ENCODE assay signal across 9 mouse cellular contexts in the genomic region with DNA sequence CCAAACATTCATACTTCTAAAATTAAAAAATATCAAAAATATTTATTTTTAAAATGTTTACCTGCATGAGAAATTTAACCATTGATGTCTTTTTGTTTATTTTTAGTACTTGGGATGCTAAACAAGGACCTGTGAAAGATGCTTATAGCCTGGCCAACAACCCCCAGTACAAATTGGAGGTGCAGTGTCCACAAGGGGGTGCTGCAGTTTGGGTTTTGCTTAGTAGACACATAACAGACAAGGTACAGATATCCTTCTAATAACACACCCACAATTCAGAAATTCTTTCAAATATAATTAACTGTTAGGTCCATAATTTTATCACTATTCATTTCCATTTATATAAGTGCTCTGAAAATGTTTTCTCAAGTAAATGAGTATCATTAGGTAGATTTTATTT. TPM values are rescaled to one million over a fixed set of nuclear protein-coding genes. Genes with fewer than 3 reads are reported as not detected.
DNase-seq lines count a peak whose midpoint lies in the region; ATAC-seq and TF ChIP-seq lines count a peak whose summit lies in the region.
"Had no signal": no experiment of that assay in that cellular context is flagged by ENCODE, and none has a peak within 500 bp of the region (broad histone marks: within the 10 kb centered on the region; RNA-seq: fewer than 3 reads in every experiment).

No protein-coding gene starts in this region.

- no peaks in the 10 kb centered on the region for H3K27me3 ChIP-seq in intestine, postnatal 0 days (replicated peaks; ENCODE audit: control insufficient read depth, insufficient read depth, low read length)
- no peaks in the 10 kb centered on the region for H3K27me3 ChIP-seq in intestine, embryonic 15.5 days (replicated peaks)
- H3K27me3 ChIP-seq: limb, embryonic 15.5 days had no signal

- peak; percentile 73 for TF ChIP-seq CTCF in intestine, postnatal 0 days (IDR thresholded peaks at IDR 0.05; ENCODE audit: low read depth)

- no peak overlapping the region for H3K4me3 ChIP-seq in intestine, postnatal 0 days (ENCODE audit: low read depth, low read length)
- no peak overlapping the region for H3K4me3 ChIP-seq in intestine, embryonic 15.5 days (replicated peaks)
- H3K4me3 ChIP-seq: limb, embryonic 15.5 days had no signal

- no peak overlapping the region for H3K27ac ChIP-seq in intestine, postnatal 0 days (ENCODE audit: low read depth, low read length)
- H3K27ac ChIP-seq in intestine, embryonic 15.5 days = no peak overlapping the region
- H3K27ac ChIP-seq: limb, embryonic 15.5 days had no signal

- no peaks in the 10 kb centered on the region for H3K4me1 ChIP-seq in intestine, postnatal 0 days (replicated peaks; ENCODE audit: control insufficient read depth, insufficient read depth, low read length)
- no peaks in the 10 kb centered on the region for H3K4me1 ChIP-seq in intestine, embryonic 15.5 days (replicated peaks)
- H3K4me1 ChIP-seq: limb, embryonic 15.5 days had no signal

- peaks cover 71% of the 10 kb centered on the region for H3K36me3 ChIP-seq in intestine, postnatal 0 days (ENCODE audit: control insufficient read depth, insufficient read depth)
- H3K36me3 ChIP-seq in intestine, embryonic 15.5 days = peaks cover 14% of the 10 kb centered on the region

- no peaks in the 10 kb centered on the region for H3K9me3 ChIP-seq in intestine, postnatal 0 days (ENCODE audit: control insufficient read depth)
- no peaks in the 10 kb centered on the region for H3K9me3 ChIP-seq in intestine, embryonic 15.5 days
- H3K9me3 ChIP-seq: limb, embryonic 15.5 days had no signal

- H3K4me2 ChIP-seq in intestine, postnatal 0 days (replicated peaks; ENCODE audit: low read depth) = no peak overlapping the region
- H3K4me2 ChIP-seq in intestine, embryonic 15.5 days (replicated peaks) = no peak overlapping the region
- H3K4me2 ChIP-seq: limb, embryonic 15.5 days had no signal

- H3K9ac ChIP-seq in intestine, postnatal 0 days (ENCODE audit: low read depth, low read length) = no peak overlapping the region
- H3K9ac ChIP-seq in intestine, embryonic 15.5 days = no peak overlapping the region
- H3K9ac ChIP-seq: limb, embryonic 15.5 days had no signal

- no peak for ATAC-seq in intestine, postnatal 0 days
- no peak for ATAC-seq in intestine, embryonic 15.5 days
- peak; percentile 86 for ATAC-seq in CD4-positive, CD25-positive, alpha-beta regulatory T cell, adult 4 months
- peak; percentile 56 for ATAC-seq in activated CD4-positive, CD25-positive, alpha-beta regulatory T cell, adult 4 months
- ATAC-seq in common myeloid progenitor, adult 5-6 weeks (replicated peaks; ENCODE audit: low read depth, poor library complexity, severe bottlenecking) = peak; percentile 63; the same call in 1 of the 2 replicates
- ATAC-seq in monocyte, adult 5-6 weeks (replicated peaks; ENCODE audit: insufficient number of reproducible peaks, low FRiP score, low TSS enrichment, poor library complexity, severe bottlenecking) = peak; percentile 68; the same call in 1 of the 2 replicates

- DNase-seq in kidney, postnatal 25 days = peak; percentile 74 to 88
- peak; percentile 89 for DNase-seq in thymus, postnatal 4 days

RNA-seq across cellular contexts. Expression of a gene that starts 28.9 kb away (rescaled TPM):
- 18.6 and 18.7 TPM in 2 replicates for polyA plus RNA-seq in intestine, postnatal 0 days (2015; fragmentation: Nextera tagmentation; extraction: Ambion mirVana)
- polyA plus RNA-seq in intestine, embryonic 15.5 days (2015; fragmentation: Nextera tagmentation; extraction: Ambion mirVana) = 34.9 and 36.5 TPM in 2 replicates
- polyA plus RNA-seq in CD4-positive, CD25-positive, alpha-beta regulatory T cell, adult 4 months (2017; shearing (Covaris generic)) = 10 to 100 TPM; 16.0 to 18.3 TPM
- 10 to 100 TPM; 18.1 to 18.6 TPM for polyA plus RNA-seq in activated CD4-positive, CD25-positive, alpha-beta regulatory T cell, adult 4 months (2017; shearing (Covaris generic))
- 53.2 and 59.4 TPM in 2 replicates for total RNA-seq in common myeloid progenitor, adult 5-6 weeks (2017)
- total RNA-seq in monocyte, adult 5-6 weeks (2017) = 67.9 to 73.5 TPM (median 73.1 TPM) in 3 replicates

RNA-seq across cellular contexts. Expression of a gene that starts 41.7 kb away (rescaled TPM):
- polyA plus RNA-seq in intestine, postnatal 0 days (2015; fragmentation: Nextera tagmentation; extraction: Ambion mirVana) = 0.30 and 0.57 TPM in 2 replicates
- 3.6 and 3.7 TPM in 2 replicates for polyA plus RNA-seq in intestine, embryonic 15.5 days (2015; fragmentation: Nextera tagmentation; extraction: Ambion mirVana)
- under 1 TPM in 1 of 2 experiments, not detected in 1; 0.06 TPM for polyA plus RNA-seq in CD4-positive, CD25-positive, alpha-beta regulatory T cell, adult 4 months (2017; shearing (Covaris generic))
- polyA plus RNA-seq in activated CD4-positive, CD25-positive, alpha-beta regulatory T cell, adult 4 months (2017; shearing (Covaris generic)) = under 1 TPM in 1 of 2 experiments, not detected in 1; 0.04 TPM
- total RNA-seq in common myeloid progenitor, adult 5-6 weeks (2017) = 0.10 and 0.23 TPM in 2 replicates
- under 0.01 TPM in 1 of 3 replicates, not detected in the others for total RNA-seq in monocyte, adult 5-6 weeks (2017)

Comparison
In these comparisons a context has a peak if more than half of its experiments do, and no peak if none do; other contexts are left out.
1. ATAC-seq: peak in CD4-positive, CD25-positive, alpha-beta regulatory T cell, adult 4 months (single experiment), activated CD4-positive, CD25-positive, alpha-beta regulatory T cell, adult 4 months (single experiment), common myeloid progenitor, adult 5-6 weeks (single experiment) and monocyte, adult 5-6 weeks (single experiment); none in intestine, postnatal 0 days (single experiment) and intestine, embryonic 15.5 days (single experiment).